In genomic region chr14:12062628-12063360, GRCm38 (mm10) we compare ENCODE assay signal across 14 mouse cellular contexts.
A peak's percentile ranks its signal among the peaks of the same experiment; 100 is the strongest.
DNase-seq lines count a peak whose midpoint lies in the region; ATAC-seq and TF ChIP-seq lines count a peak whose summit lies in the region.
"Had no signal": no experiment of that assay in that cellular context is flagged by ENCODE, and none has a peak within 500 bp of the region (broad histone marks: within the 10 kb centered on the region; RNA-seq: fewer than 3 reads in every experiment).

No protein-coding gene starts in this region.

- no peaks in the 10 kb centered on the region for H3K9me3 ChIP-seq in heart, embryonic 11.5 days (replicated peaks; ENCODE audit: control insufficient read depth, low read length)
- H3K9me3 ChIP-seq: liver, embryonic 12.5 days; megakaryocyte, embryonic 14.5 days had no signal

- TF ChIP-seq POLR2A in heart, adult 2 months (IDR thresholded peaks at IDR 0.05; ENCODE audit: insufficient read depth, low read depth, low read length) = no peak

- TF ChIP-seq EP300 in heart, adult 2 months (IDR thresholded peaks at IDR 0.05; ENCODE audit: insufficient read depth, low read depth, low read length) = peak; percentile 76

- no peak overlapping the region for H3K9ac ChIP-seq in heart, adult 2 months (ENCODE audit: low read depth, low read length)
- no peak overlapping the region for H3K9ac ChIP-seq in heart, embryonic 11.5 days (ENCODE audit: low read depth, low read length)
- H3K9ac ChIP-seq: liver, embryonic 12.5 days had no signal

- peaks cover 10% of the 10 kb centered on the region for H3K36me3 ChIP-seq in heart, adult 2 months (ENCODE audit: control insufficient read depth, insufficient read depth, low read length)
- no peaks in the 10 kb centered on the region for H3K36me3 ChIP-seq in heart, embryonic 11.5 days (ENCODE audit: control insufficient read depth, insufficient read depth, low read length)
- H3K36me3 ChIP-seq: liver, embryonic 12.5 days had no signal

- ATAC-seq in heart, embryonic 11.5 days (replicated peaks; ENCODE audit: insufficient number of reproducible peaks, low FRiP score, low TSS enrichment) = no peak
- ATAC-seq: liver, embryonic 12.5 days; Patski had no signal

- WGBS in heart, adult 2 months = 70% methylated on average over 7 of the region's 7 CpGs
- 67% methylated on average over 7 of the region's 7 CpGs for WGBS in heart, embryonic 11.5 days (ENCODE audit: insufficient replicate concordance)

- H3K27me3 ChIP-seq in heart, adult 2 months (ENCODE audit: control insufficient read depth, insufficient read depth, low read length) = no peaks in the 10 kb centered on the region
- no peaks in the 10 kb centered on the region for H3K27me3 ChIP-seq in heart, embryonic 11.5 days (ENCODE audit: control insufficient read depth, insufficient read depth, low read length)
- H3K27me3 ChIP-seq: liver, embryonic 12.5 days; Patski had no signal

- intact Hi-C loops in heart, adult 2 months (cut with DNase I) = loop anchor here (1.0 to 5.0 kb wide), 4 partner anchors 38 to 505 kb away; no protein-coding TSS in a partner anchor

- H3K27ac ChIP-seq in heart, adult 2 months = peak overlapping the region; percentile 52; the same call in 1 of the 2 replicates
- no peak overlapping the region for H3K27ac ChIP-seq in heart, embryonic 11.5 days (ENCODE audit: low read depth, low read length)
- H3K27ac ChIP-seq: liver, embryonic 12.5 days had no signal

- DNase-seq in heart, adult 2 months = peak in 1 of 2 experiments; percentile 47
- DNase-seq in left cerebral cortex, adult 18-20 months (ENCODE audit: low spot score in 2 of 2) = peak; percentile 27 to 35
- DNase-seq in left cerebral cortex, adult 11 months (ENCODE audit: low spot score) = no peak
- peak; percentile 44 for DNase-seq in kidney, postnatal 10 days
- DNase-seq in lung, postnatal 36 days = peak; percentile 59
- no peak for DNase-seq in urinary bladder, adult 18-20 months (ENCODE audit: low spot score in 2 of 2)
- DNase-seq in gastrocnemius, postnatal 10 days = no peak
- DNase-seq: gastrocnemius, postnatal 14 days; thymus, postnatal 25 days had no signal

- H3K4me1 ChIP-seq in heart, adult 2 months (ENCODE audit: control insufficient read depth, insufficient read depth, low read length) = peaks cover 12% of the 10 kb centered on the region
- peaks cover 7% of the 10 kb centered on the region for H3K4me1 ChIP-seq in heart, embryonic 11.5 days (ENCODE audit: control insufficient read depth, insufficient read depth, low read length)
- H3K4me1 ChIP-seq: liver, embryonic 12.5 days; megakaryocyte, embryonic 14.5 days had no signal

- H3K4me3 ChIP-seq in heart, adult 2 months = no peak overlapping the region
- H3K4me3 ChIP-seq in heart, embryonic 11.5 days (ENCODE audit: low read depth, low read length) = no peak overlapping the region
- H3K4me3 ChIP-seq: erythroblast, embryonic 14.5 days; liver, embryonic 12.5 days; megakaryocyte, embryonic 14.5 days had no signal

- H3K79me2 ChIP-seq in heart, adult 2 months (replicated peaks; ENCODE audit: control insufficient read depth, insufficient read depth, low read length) = no peaks in the 10 kb centered on the region

- H3K4me2 ChIP-seq in heart, embryonic 11.5 days = no peak overlapping the region
- H3K4me2 ChIP-seq: liver, embryonic 12.5 days had no signal

- TF ChIP-seq CTCF in heart, adult 2 months (IDR thresholded peaks at IDR 0.05) = no peak

Comparison
In these comparisons a context has a peak if more than half of its experiments do, and no peak if none do; other contexts are left out.
1. DNase-seq: peak in left cerebral cortex, adult 18-20 months (2 of 2), kidney, postnatal 10 days (single experiment) and lung, postnatal 36 days (single experiment); none in left cerebral cortex, adult 11 months (single experiment), urinary bladder, adult 18-20 months (0 of 2) and gastrocnemius, postnatal 10 days (single experiment).